Mouse (Mus musculus) fat pad, adult 2 months (tissue): ENCODE data around the gene Ap2s1.

Experiments used
- DNase-seq: peaks from one replicate; pipeline ENCODE4 v3.0.0-alpha.2; 2011; ENCODE audit warnings: low read depth, low spot score; ENCODE audit errors: extremely low read depth

Ap2s1 gene

DNA sequence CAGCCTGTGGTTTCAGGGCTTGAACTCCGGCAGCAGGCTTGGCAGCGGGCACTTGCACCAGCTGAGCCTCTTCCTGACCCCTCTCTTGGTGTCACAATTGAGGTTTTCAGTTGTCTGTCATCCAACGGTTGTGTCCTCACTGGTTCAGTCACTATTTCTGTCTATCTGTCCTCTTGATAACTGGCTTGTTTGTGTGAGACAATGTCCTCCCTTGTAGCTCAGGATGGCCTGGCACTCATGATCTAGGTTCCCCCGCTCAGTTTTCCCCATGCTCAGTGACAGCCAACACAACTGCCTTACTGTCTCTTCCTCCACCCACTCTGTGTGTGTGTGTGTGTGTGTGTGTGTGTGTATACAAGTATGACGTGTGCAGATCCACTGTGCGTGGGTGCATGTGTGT is 9.4 kb downstream of the Ap2s1 start:
- DNase-seq = no peak

GRCm38 (mm10) chr7:16752016-16752415 is 13.8 kb downstream of the Ap2s1 start:
- no peak for DNase-seq

DNA sequence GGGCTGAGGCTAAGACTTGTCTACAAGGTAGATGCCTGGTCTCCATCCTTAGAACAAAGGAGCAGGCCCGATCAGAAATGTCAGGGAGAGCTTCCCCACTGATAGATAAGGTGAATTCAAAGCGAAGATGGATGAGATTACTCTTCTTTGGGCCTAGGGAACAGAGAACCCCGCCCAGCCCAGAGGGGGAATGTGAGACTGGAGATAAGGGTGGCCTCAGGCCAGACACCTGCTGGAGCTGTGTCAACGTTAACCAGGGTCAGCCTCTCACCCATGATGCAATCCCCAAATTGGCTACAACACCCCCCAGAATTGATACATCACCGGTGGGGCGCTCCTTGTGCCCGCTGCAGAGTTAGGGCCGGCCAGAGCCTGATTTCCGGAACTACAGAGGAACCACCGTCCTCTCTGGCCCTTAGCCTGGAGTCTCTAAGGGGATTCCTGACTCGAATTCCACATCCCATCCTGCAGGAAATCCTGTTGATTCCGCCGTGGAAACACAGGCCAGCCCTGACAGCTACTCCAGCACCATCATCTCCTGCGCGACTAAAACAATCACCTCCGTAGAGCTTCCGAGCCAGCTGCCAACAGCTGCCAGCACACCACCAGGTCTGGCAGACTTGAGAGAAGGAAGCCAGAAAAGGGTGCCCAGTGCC is 17.3 kb downstream of the Ap2s1 start:
- DNase-seq = no peak

GRCm38 (mm10) chr7:16758872-16759574 is 20.8 kb downstream of the Ap2s1 start:
- no peak for DNase-seq

- DNase-seq = no peak
Measured at GRCm38 (mm10) chr7:16760292-16760691, 22.1 kb downstream of the Ap2s1 start.

- no peak for DNase-seq
Measured at GRCm38 (mm10) chr7:16761005-16761481, 22.8 kb downstream of the Ap2s1 start.

GRCm38 (mm10) chr7:16761630-16762029 is 23.4 kb downstream of the Ap2s1 start:
- DNase-seq = no peak

- DNase-seq = no peak
Measured at GRCm38 (mm10) chr7:16763463-16764218, 25.4 kb downstream of the Ap2s1 start.

- no peak for DNase-seq
Measured at GRCm38 (mm10) chr7:16766443-16766842, 28.2 kb downstream of the Ap2s1 start.

- DNase-seq = no peak
Measured at GRCm38 (mm10) chr7:16775888-16776287, 37.7 kb downstream of the Ap2s1 start.

GRCm38 (mm10) chr7:16780076-16780475 is 41.9 kb downstream of the Ap2s1 start:
- no peak for DNase-seq

DNA sequence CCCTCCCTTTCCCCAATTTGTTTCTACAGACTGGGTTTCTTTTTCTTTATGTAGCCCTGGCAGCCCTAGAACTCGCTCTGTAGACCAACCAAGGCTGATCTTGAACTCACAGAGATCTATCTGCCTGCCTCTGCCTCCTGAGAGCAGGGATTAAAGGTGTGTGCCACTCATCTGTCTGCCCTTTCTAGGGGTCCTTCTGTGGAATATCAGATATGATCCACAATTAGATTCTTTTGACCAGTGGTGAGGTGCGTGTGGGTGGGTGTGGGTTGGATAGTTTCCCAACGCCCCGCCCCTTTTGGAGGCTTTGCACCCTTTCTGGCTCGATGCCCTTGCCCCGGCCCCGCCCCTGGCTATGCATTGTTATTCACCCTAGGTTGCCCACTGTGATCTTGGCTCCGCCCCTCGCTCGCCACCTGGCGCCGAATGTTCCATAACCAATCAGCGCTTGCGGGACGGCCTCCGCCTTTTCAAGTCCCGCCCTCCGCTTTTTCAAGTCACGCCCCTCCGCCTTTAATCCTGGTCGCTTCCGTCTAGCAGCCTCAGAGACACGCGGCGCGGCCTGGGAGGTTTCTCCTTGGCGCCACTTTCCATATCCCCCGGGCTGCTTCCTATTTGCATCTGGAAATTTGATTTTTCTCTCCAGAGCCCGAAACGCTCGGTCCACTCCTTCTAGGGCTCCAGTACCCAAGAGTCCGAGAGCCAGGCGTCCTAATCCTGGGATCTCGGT is 42.8 kb downstream of the Ap2s1 start, which contains the start of gene Slc1a5:
Slc1a5 (plus strand) TSS at position 516 of the 730 bp plus-strand sequence.
- DNase-seq = no peak

- no peak for DNase-seq
Measured at GRCm38 (mm10) chr7:16781555-16781815, 43.3 kb downstream of the Ap2s1 start.

DNA sequence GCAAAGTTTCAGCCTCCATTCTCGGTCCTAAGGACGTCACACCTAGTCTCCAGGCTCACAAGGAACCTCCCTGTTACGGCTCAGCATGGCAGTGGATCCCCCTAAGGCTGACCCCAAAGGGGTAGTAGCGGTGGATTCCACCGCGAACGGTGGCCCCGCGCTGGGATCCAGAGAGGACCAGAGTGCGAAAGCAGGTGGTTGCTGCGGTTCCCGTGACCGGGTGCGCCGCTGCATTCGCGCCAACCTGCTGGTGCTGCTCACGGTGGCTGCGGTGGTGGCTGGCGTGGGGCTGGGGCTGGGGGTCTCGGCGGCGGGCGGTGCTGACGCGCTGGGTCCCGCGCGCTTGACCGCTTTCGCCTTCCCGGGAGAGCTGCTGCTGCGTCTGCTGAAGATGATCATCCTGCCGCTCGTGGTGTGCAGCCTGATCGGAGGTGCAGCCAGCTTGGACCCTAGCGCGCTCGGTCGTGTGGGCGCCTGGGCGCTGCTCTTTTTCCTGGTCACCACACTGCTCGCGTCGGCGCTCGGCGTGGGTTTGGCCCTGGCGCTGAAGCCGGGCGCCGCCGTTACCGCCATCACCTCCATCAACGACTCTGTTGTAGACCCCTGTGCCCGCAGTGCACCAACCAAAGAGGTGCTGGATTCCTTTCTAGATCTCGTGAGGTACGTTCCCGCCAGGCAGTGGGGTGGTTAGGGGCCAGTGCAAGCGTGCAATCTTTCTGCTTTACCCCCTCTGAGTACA is 43.8 kb downstream of the Ap2s1 start:
- no peak for DNase-seq

- DNase-seq = no peak
Measured at GRCm38 (mm10) chr7:16782555-16783125, 44.4 kb downstream of the Ap2s1 start.

GRCm38 (mm10) chr7:16783224-16783688 is 45.0 kb downstream of the Ap2s1 start:
- no peak for DNase-seq

DNA sequence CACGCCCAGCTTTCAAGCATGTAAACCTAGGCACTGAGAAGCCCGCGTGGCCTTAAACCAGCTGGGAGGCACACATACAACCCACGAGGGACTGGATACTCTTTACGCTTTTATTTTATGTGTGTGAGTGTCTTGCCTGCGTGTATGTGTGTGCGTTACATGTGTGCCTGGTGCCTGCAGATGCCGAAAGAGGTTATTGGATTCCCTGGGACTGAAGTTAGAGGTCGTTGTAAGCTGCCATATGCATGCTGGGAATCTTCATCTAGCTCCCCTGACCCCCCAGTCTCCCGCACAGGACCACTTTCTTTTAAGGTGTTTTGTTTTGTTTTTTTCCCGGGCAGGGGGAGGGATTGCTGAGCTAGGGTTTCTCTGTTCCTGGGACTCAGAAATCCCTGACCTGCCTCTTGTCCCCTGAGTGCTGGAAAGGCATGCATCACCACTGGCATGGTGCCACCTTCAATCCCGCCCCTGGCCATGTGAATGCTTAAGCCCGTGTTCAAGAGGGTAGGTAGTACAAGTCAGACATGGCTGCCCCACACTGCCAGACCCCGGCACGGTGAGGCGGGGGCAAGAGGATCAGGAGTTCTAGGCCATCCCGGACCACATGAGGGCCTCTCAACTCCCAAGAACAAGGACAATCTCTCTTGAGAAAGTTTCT is 45.7 kb downstream of the Ap2s1 start:
- no peak for DNase-seq

DNA sequence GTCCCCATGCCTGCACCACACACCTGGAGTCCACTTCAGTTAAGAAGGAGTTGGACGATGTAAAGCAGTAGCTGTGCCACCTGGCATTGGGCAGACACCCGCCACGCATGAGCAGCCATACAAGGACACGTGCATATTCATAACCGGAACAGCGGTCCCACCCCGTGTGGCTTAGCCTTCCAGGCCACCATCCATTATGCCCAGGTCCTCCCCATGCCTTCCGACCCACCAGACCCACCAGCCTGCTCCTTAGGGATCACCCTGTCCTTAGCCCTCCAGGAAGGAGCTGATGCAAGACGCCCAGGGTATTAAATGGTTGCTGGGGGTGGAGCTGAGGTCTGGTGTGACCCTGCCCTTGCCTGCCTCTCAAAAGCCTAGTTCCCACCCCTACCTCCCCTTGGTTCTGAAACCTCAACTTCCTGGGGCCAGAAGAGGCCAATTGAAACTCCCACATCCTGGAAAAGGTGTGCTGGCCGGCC is 46.3 kb downstream of the Ap2s1 start:
- no peak for DNase-seq

- no peak for DNase-seq
Measured at GRCm38 (mm10) chr7:16785541-16786083, 47.4 kb downstream of the Ap2s1 start.
